Mouse (Mus musculus) cortical plate, adult 2 months (tissue): ENCODE measurements at regions not wholly inside any gene's neighbourhood (a gene's known extent, or its start where the extent isn't known, plus 50 kb on each side); places are given as distances from the start of the nearest gene placed in this dataset.

Experiments
- CTCF ChIP-seq: fragments of 200-500 bp; IDR thresholded peaks from 2 replicates; pipeline ENCODE4 v1.5.1; 2011; ENCODE audit warnings: mild to moderate bottlenecking, control low read depth, low read length; ENCODE audit not compliant: insufficient read depth; ENCODE audit errors: extremely low read depth
- POLR2A ChIP-seq: fragments of 200-500 bp; IDR thresholded peaks from 2 replicates; pipeline ENCODE4 v1.6.1; 2011; ENCODE audit warnings: mild to moderate bottlenecking, low read length, control low read depth; ENCODE audit not compliant: insufficient read depth; ENCODE audit errors: extremely low read depth

DNA sequence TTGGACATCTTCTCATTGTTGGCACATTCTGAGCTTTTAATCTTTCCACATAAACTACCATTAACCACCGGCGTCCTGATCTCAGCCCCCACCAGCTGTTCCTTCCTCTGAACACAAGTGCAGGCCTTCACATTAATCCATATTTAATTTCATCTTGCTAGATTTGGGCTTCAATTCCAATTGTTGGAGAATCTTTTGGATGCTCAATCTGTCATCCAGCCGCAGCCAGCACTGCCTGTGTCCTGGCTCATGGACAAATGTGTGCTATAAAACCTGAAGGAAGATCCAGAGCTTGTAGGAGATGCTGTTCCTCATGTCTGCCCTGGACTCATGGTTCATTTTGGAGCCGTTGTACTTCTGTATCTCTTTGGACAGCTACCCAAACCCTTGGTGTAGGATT is 77.1 kb upstream of the Hs3st2 start:
- TF ChIP-seq CTCF (no peak), POLR2A (no peak)
